Mouse (Mus musculus): Measurements from ENCODE around the gene Arl8b.

Arl8b gene

GRCm38 (mm10) chr6:108782526-108783183 lies at the start of gene Arl8b:
Arl8b (plus strand) TSS chr6:108783099.
- DNase-seq (ENCODE audit: low read depth, low spot score), result peak; percentile 94

GRCm38 (mm10) chr6:108735910-108736750 lies 46.8 kb upstream of the Arl8b start:
- DNase-seq (ENCODE audit: low read depth, low spot score), result peak; percentile 38

- DNase-seq (ENCODE audit: low read depth, low spot score), result no peak
Observed at GRCm38 (mm10) chr6:108738463-108739203, 44.3 kb upstream of the Arl8b start.

GRCm38 (mm10) chr6:108740579-108740978 lies 42.3 kb upstream of the Arl8b start:
- no peak for DNase-seq (ENCODE audit: low read depth, low spot score)

- no peak for DNase-seq (ENCODE audit: low read depth, low spot score)
Observed at GRCm38 (mm10) chr6:108743730-108744129, 39.2 kb upstream of the Arl8b start.

GRCm38 (mm10) chr6:108751324-108751723 lies 31.6 kb upstream of the Arl8b start:
- no peak for DNase-seq (ENCODE audit: low read depth, low spot score)

GRCm38 (mm10) chr6:108752395-108752794 lies 30.5 kb upstream of the Arl8b start:
- DNase-seq (ENCODE audit: low read depth, low spot score), result no peak

- DNase-seq (ENCODE audit: low read depth, low spot score), result no peak
Observed at GRCm38 (mm10) chr6:108753536-108753935, 29.4 kb upstream of the Arl8b start.

GRCm38 (mm10) chr6:108754376-108754775 lies 28.5 kb upstream of the Arl8b start:
- DNase-seq (ENCODE audit: low read depth, low spot score), result no peak

- DNase-seq (ENCODE audit: low read depth, low spot score), result no peak
Observed at GRCm38 (mm10) chr6:108755936-108756335, 27.0 kb upstream of the Arl8b start.

- DNase-seq (ENCODE audit: low read depth, low spot score), result no peak
Observed at GRCm38 (mm10) chr6:108758997-108759697, 23.8 kb upstream of the Arl8b start.

- no peak for DNase-seq (ENCODE audit: low read depth, low spot score)
Observed at GRCm38 (mm10) chr6:108759698-108760039, 23.2 kb upstream of the Arl8b start.

GRCm38 (mm10) chr6:108770880-108771279 lies 12.0 kb upstream of the Arl8b start:
- DNase-seq (ENCODE audit: low read depth, low spot score), result no peak

GRCm38 (mm10) chr6:108772913-108773312 lies 10.0 kb upstream of the Arl8b start:
- peak; percentile 49 for DNase-seq (ENCODE audit: low read depth, low spot score)

- no peak for DNase-seq (ENCODE audit: low read depth, low spot score)
Observed at GRCm38 (mm10) chr6:108773480-108773879, 9.4 kb upstream of the Arl8b start.

GRCm38 (mm10) chr6:108776274-108776673 lies 6.6 kb upstream of the Arl8b start:
- no peak for DNase-seq (ENCODE audit: low read depth, low spot score)

GRCm38 (mm10) chr6:108777560-108778287 lies 5.2 kb upstream of the Arl8b start:
- DNase-seq (ENCODE audit: low read depth, low spot score), result no peak

GRCm38 (mm10) chr6:108778399-108778798 lies 4.5 kb upstream of the Arl8b start:
- no peak for DNase-seq (ENCODE audit: low read depth, low spot score)

GRCm38 (mm10) chr6:108781865-108782264 lies 1.0 kb upstream of the Arl8b start:
- DNase-seq (ENCODE audit: low read depth, low spot score), result no peak

- peak; percentile 21 for DNase-seq (ENCODE audit: low read depth, low spot score)
Observed at GRCm38 (mm10) chr6:108783184-108783881, 434 bp downstream of the Arl8b start.

Data from retina, postnatal 7 days (tissue).